Mouse (Mus musculus) liver, adult (tissue): ENCODE results near the gene Eva1b.

Source experiments
- GATA4 ChIP-seq: IDR thresholded peaks from 2 replicates; pipeline ENCODE4 v1.6.1; 2014; ENCODE audit warnings: mild to moderate bottlenecking, low read length; ENCODE audit not compliant: insufficient replicate concordance

Gene Eva1b

GRCm38 (mm10) chr4:126160981-126161380, 13.4 kb downstream of the Eva1b start:
- no peak for TF ChIP-seq GATA4

GRCm38 (mm10) chr4:126161456-126161855, 13.9 kb downstream of the Eva1b start:
- no peak for TF ChIP-seq GATA4

DNA sequence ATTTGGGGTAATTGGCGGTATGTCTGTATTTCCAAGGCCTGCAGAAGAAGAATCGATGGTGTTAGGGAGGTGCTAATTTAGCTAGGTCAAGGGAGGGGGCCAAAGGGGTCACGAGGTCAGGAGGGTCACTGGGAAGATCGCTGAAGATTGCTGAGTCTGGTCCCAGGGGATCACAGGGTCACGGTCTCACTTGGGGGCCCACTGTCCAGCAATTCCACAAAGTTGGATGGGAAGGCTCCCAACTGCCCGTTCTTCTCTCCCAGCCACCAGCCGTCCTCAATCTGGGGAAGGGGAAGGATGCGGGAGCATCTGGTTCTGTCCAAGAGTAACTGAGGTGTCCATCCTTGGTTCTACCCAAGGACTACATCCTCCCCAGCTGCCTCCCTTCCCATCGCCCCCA, 14.4 kb downstream of the Eva1b start:
- no peak for TF ChIP-seq GATA4

- TF ChIP-seq GATA4, result no peak
Measured at GRCm38 (mm10) chr4:126162544-126163066, 15.1 kb downstream of the Eva1b start.

DNA sequence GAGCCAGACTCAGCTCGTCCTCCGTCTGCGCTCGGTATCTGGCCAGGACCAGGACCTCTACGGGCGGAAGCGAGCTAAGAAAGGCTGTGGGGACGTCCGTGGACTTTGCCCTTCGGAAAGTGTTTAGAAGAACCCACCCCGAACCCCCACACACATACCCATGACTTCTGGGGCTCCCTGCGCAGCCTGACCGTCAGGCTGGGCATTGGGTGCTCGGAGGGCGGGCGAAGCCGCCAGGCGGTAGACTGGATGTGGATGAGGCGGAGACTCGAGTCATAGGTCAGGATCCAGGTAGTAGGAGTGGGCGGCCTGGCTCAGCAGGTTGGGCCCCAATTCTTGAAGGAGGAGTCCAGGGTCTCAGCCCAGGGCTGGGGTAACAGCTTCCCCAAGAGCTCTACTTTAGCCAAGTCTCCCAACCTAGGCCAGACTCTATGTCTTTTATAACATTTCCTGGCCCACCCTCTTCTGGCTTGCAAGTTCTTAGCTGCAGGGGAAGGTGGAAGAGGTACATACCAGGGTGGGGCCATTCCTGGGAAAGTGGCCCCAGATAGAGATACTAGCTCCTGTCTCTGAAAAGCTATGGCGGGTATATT, 15.6 kb downstream of the Eva1b start, which contains the start of gene Sh3d21:
Gene Sh3d21 (minus strand): TSS at position 425 of the 593 bp plus-strand sequence.
- no peak for TF ChIP-seq GATA4

- TF ChIP-seq GATA4, result no peak
Measured at GRCm38 (mm10) chr4:126163685-126164084, 16.1 kb downstream of the Eva1b start.

DNA sequence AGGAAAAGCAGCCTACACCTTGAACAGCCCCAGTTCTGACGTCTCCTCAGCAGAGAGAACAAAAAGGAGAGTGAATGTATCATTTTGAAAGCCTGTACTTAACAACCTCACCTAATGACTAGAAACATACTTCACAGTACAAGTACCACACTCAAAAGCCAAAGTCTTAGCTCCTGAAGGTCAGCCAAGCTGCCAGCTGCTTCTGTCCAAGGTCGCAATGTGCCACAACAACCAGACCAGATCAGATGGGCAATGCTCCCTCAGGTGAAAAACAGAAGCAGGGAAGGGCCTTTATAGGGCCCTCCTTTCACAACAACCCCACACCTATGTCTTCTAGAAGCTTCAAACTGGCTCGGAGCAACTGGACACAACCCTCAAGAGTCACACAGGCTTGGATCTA, 18.5 kb downstream of the Eva1b start:
- no peak for TF ChIP-seq GATA4

DNA sequence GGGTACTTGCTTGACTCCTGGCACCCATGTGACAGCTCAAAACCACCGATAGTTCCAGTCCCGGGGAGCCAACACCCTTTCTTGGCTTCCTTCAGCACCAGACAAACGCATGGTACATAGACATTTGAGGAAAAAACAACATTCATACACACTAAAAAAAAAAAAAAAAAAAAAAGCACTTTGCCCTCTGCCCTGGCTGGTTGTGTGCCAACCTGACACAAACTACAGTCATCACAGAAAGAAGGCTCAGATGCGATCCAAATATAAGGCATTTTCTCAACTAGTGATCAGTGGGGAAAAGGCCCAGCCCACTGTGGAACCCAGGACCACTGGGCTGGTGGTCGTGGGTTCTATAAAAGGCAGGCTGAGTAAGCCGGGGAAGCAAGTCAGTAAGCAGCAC, 21.3 kb downstream of the Eva1b start:
- TF ChIP-seq GATA4, result no peak

GRCm38 (mm10) chr4:126173800-126174199, 26.3 kb downstream of the Eva1b start:
- no peak for TF ChIP-seq GATA4

- no peak for TF ChIP-seq GATA4
Measured at GRCm38 (mm10) chr4:126181170-126181957, 33.8 kb downstream of the Eva1b start.

DNA sequence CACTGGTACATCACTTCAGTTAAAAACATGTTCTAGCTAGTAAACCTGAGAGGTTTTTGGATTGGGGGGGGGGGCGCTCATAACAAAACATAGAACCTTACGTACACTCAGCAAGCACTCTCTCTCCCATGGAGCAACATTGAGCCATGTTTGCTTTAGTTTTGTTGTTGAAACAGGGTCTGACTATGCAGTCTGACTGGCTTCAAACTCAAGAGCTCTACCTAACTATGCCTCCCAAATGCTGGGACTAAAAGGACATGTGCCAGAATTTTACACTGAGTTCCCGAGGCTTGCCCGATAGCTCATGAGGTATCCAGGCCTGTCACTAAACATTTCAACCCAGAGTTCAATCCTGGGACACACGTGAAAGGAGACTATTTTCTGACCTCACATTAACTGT, 35.5 kb downstream of the Eva1b start:
- TF ChIP-seq GATA4, result no peak

DNA sequence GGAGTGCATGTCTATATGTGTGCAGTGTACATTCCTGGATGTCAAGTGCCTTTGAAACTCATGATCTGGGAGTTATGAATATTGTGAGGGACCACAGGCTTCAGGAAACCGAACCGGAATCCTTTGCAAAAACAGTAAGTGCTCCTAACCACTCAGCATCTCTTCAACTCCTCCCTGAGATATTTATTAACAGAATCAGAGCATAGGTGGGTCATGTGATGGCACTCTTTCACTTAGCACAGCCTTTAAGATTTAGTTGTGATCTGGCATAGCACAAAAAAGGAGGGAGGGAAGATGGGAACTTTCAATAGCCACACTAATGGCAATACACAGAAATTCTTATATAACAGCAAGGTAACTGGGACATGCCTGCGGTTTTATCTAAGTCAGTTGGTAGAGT, 39.6 kb downstream of the Eva1b start:
- TF ChIP-seq GATA4, result no peak

GRCm38 (mm10) chr4:126190636-126191035, 43.1 kb downstream of the Eva1b start:
- TF ChIP-seq GATA4, result no peak

GRCm38 (mm10) chr4:126194216-126194615, 46.7 kb downstream of the Eva1b start:
- no peak for TF ChIP-seq GATA4

- no peak for TF ChIP-seq GATA4
Measured at GRCm38 (mm10) chr4:126194916-126195315, 47.4 kb downstream of the Eva1b start.

DNA sequence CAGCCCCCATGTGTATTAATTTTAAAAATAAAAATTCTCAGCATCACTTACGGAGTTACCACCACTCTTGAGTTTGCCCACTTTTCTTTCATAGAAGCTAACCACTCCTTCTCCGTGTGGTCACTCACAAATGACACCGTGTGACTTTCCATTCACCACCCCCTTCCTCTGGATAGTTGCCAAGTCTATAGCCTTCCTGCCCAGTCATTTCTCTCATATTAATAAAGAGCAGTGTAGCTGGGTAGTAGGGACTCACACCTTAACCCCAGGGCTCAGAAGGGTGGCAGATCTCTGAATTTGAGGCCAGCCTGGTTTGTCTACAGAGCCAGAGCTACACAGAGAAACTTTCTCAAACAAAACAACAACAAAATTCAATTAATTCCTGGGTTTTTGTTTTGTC, 49.9 kb downstream of the Eva1b start:
- TF ChIP-seq GATA4, result no peak
